Mouse (Mus musculus): Measurements from ENCODE around the gene Cadm4. TPM values are rescaled to one million over a fixed set of nuclear protein-coding genes. Genes with fewer than 3 reads are reported as not detected.

Gene Cadm4
- polyA plus RNA-seq, 1 experiment from 2014 or later, result 12.6 TPM

- DNase-seq (ENCODE audit: low spot score) (no peak), ATAC-seq (ENCODE audit: low FRiP score) (no peak)
- Histone ChIP-seq H3K9me3 (ENCODE audit: control insufficient read depth, low read length) (no peaks in the 10 kb centered on the region), H3K36me3 (ENCODE audit: control insufficient read depth, insufficient read depth, low read length) (no peaks in the 10 kb centered on the region), H3K9ac (ENCODE audit: low read depth, low read length) (no peak overlapping the region), H3K27ac (ENCODE audit: low read depth, low read length) (no peak overlapping the region), H3K27me3 (ENCODE audit: control insufficient read depth, insufficient read depth, low read length) (no peaks in the 10 kb centered on the region), H3K4me1 (replicated peaks; ENCODE audit: control insufficient read depth, insufficient read depth, low read length) (no peaks in the 10 kb centered on the region), H3K4me3 (ENCODE audit: low read depth, low read length) (no peak overlapping the region), H3K4me2 (replicated peaks; ENCODE audit: low read depth, low read length) (no peak overlapping the region)
- 80% methylated on average over 6 of the region's 6 CpGs for WGBS
Measured at GRCm38 (mm10) chr7:24524978-24525377, 43.2 kb downstream of the Cadm4 start.

- DNase-seq (ENCODE audit: low spot score) (no peak), ATAC-seq (ENCODE audit: low FRiP score) (no peak)
- no peaks in the 10 kb centered on the region for H3K36me3 ChIP-seq (ENCODE audit: control insufficient read depth, insufficient read depth, low read length)
- no peaks in the 10 kb centered on the region for H3K27me3 ChIP-seq (ENCODE audit: control insufficient read depth, insufficient read depth, low read length)
- no peak overlapping the region for H3K4me2 ChIP-seq (replicated peaks; ENCODE audit: low read depth, low read length)
- H3K9me3 ChIP-seq (ENCODE audit: control insufficient read depth, low read length), result no peaks in the 10 kb centered on the region
- H3K4me1 ChIP-seq (replicated peaks; ENCODE audit: control insufficient read depth, insufficient read depth, low read length), result no peaks in the 10 kb centered on the region
- no peak overlapping the region for H3K9ac ChIP-seq (ENCODE audit: low read depth, low read length)
- no peak overlapping the region for H3K27ac ChIP-seq (ENCODE audit: low read depth, low read length)
- 91% methylated on average over 12 of the region's 12 CpGs for WGBS
- no peak overlapping the region for H3K4me3 ChIP-seq (ENCODE audit: low read depth, low read length)
Measured at GRCm38 (mm10) chr7:24525686-24526420, 44.0 kb downstream of the Cadm4 start.

GRCm38 (mm10) chr7:24528861-24529260 lies 47.0 kb downstream of the Cadm4 start:
- Histone ChIP-seq H3K4me1 (replicated peaks; ENCODE audit: control insufficient read depth, insufficient read depth, low read length) (peaks cover 4% of the 10 kb centered on the region; the same call in 1 of the 2 replicates), H3K36me3 (ENCODE audit: control insufficient read depth, insufficient read depth, low read length) (0 out of 2 replicates have a peak, but pooled peaks cover 1% of the 10 kb centered on the region), H3K4me2 (replicated peaks; ENCODE audit: low read depth, low read length) (no peak overlapping the region), H3K27me3 (ENCODE audit: control insufficient read depth, insufficient read depth, low read length) (peaks cover 8% of the 10 kb centered on the region), H3K27ac (ENCODE audit: low read depth, low read length) (no peak overlapping the region), H3K9ac (ENCODE audit: low read depth, low read length) (no peak overlapping the region), H3K9me3 (ENCODE audit: control insufficient read depth, low read length) (no peaks in the 10 kb centered on the region), H3K4me3 (ENCODE audit: low read depth, low read length) (no peak overlapping the region)
- 93% methylated on average over 11 of the region's 11 CpGs for WGBS
- DNase-seq (ENCODE audit: low spot score) (no peak), ATAC-seq (ENCODE audit: low FRiP score) (no peak)

- Histone ChIP-seq H3K9ac (ENCODE audit: low read depth, low read length) (no peak overlapping the region; the same call in 1 of the 2 replicates), H3K4me3 (ENCODE audit: low read depth, low read length) (peak overlapping the region; percentile 66), H3K9me3 (ENCODE audit: control insufficient read depth, low read length) (no peaks in the 10 kb centered on the region), H3K4me1 (replicated peaks; ENCODE audit: control insufficient read depth, insufficient read depth, low read length) (peaks cover 6% of the 10 kb centered on the region; the same call in 1 of the 2 replicates), H3K4me2 (replicated peaks; ENCODE audit: low read depth, low read length) (peak overlapping the region; percentile 95), H3K27me3 (ENCODE audit: control insufficient read depth, insufficient read depth, low read length) (peaks cover 10% of the 10 kb centered on the region), H3K36me3 (ENCODE audit: control insufficient read depth, insufficient read depth, low read length) (0 out of 2 replicates have a peak, but pooled peaks cover 3% of the 10 kb centered on the region), H3K27ac (ENCODE audit: low read depth, low read length) (no peak overlapping the region)
- DNase-seq (ENCODE audit: low spot score), result no peak
- WGBS, result 61% methylated on average over 11 of the region's 11 CpGs
- no peak for ATAC-seq (ENCODE audit: low FRiP score)
Measured at GRCm38 (mm10) chr7:24529580-24529979, 47.8 kb downstream of the Cadm4 start.

- 1% methylated on average over 44 of the region's 44 CpGs for WGBS
- Histone ChIP-seq H3K9me3 (ENCODE audit: control insufficient read depth, low read length) (no peaks in the 10 kb centered on the region), H3K4me1 (replicated peaks; ENCODE audit: control insufficient read depth, insufficient read depth, low read length) (peaks cover 6% of the 10 kb centered on the region; the same call in 1 of the 2 replicates), H3K9ac (ENCODE audit: low read depth, low read length) (peak within 1 kb of the TSS; percentile 89), H3K36me3 (ENCODE audit: control insufficient read depth, insufficient read depth, low read length) (0 out of 2 replicates have a peak, but pooled peaks cover 3% of the 10 kb centered on the region), H3K4me3 (ENCODE audit: low read depth, low read length) (peak within 1 kb of the TSS; percentile 66), H3K4me2 (replicated peaks; ENCODE audit: low read depth, low read length) (peak within 1 kb of the TSS; percentile 95), H3K27me3 (ENCODE audit: control insufficient read depth, insufficient read depth, low read length) (peaks cover 10% of the 10 kb centered on the region), H3K27ac (ENCODE audit: low read depth, low read length) (peak within 1 kb of the TSS; percentile 80)
- ATAC-seq (ENCODE audit: low FRiP score) (peak; percentile 93), DNase-seq (ENCODE audit: low spot score) (peak; percentile 100)
Measured at GRCm38 (mm10) chr7:24530062-24530931, 48.5 kb downstream of the Cadm4 start, which contains the start of gene Irgq. Irgq (plus strand) TSS chr7:24530689.

GRCm38 (mm10) chr7:24531211-24531971 lies 49.6 kb downstream of the Cadm4 start:
- 1% methylated on average over 42 of the region's 43 CpGs for WGBS
- no peaks in the 10 kb centered on the region for H3K9me3 ChIP-seq (ENCODE audit: control insufficient read depth, low read length)
- H3K4me2 ChIP-seq (replicated peaks; ENCODE audit: low read depth, low read length), result peak overlapping the region; percentile 95
- peaks cover 6% of the 10 kb centered on the region; the same call in 1 of the 2 replicates for H3K4me1 ChIP-seq (replicated peaks; ENCODE audit: control insufficient read depth, insufficient read depth, low read length)
- peak; percentile 65 for ATAC-seq (ENCODE audit: low FRiP score)
- DNase-seq (ENCODE audit: low spot score), result peak; percentile 84
- peak overlapping the region; percentile 89 for H3K9ac ChIP-seq (ENCODE audit: low read depth, low read length)
- peak overlapping the region; percentile 80 for H3K27ac ChIP-seq (ENCODE audit: low read depth, low read length)
- H3K27me3 ChIP-seq (ENCODE audit: control insufficient read depth, insufficient read depth, low read length), result peaks cover 10% of the 10 kb centered on the region
- peak overlapping the region; percentile 66 for H3K4me3 ChIP-seq (ENCODE audit: low read depth, low read length)
- 0 out of 2 replicates have a peak, but pooled peaks cover 3% of the 10 kb centered on the region for H3K36me3 ChIP-seq (ENCODE audit: control insufficient read depth, insufficient read depth, low read length)

- H3K9me3 ChIP-seq (ENCODE audit: control insufficient read depth, low read length), result no peaks in the 10 kb centered on the region
- WGBS, result 63% methylated on average over 28 of the region's 28 CpGs
- 0 out of 2 replicates have a peak, but pooled peaks cover 3% of the 10 kb centered on the region for H3K36me3 ChIP-seq (ENCODE audit: control insufficient read depth, insufficient read depth, low read length)
- ATAC-seq (ENCODE audit: low FRiP score), result no peak
- H3K4me1 ChIP-seq (replicated peaks; ENCODE audit: control insufficient read depth, insufficient read depth, low read length), result peaks cover 6% of the 10 kb centered on the region; the same call in 1 of the 2 replicates
- no peak overlapping the region for H3K27ac ChIP-seq (ENCODE audit: low read depth, low read length)
- peak overlapping the region; percentile 5; the same call in 1 of the 2 replicates for H3K4me2 ChIP-seq (replicated peaks; ENCODE audit: low read depth, low read length)
- H3K4me3 ChIP-seq (ENCODE audit: low read depth, low read length), result 0 out of 2 replicates have a peak overlapping the region, but pooled peaks have one; percentile 6
- H3K27me3 ChIP-seq (ENCODE audit: control insufficient read depth, insufficient read depth, low read length), result peaks cover 10% of the 10 kb centered on the region
- no peak overlapping the region for H3K9ac ChIP-seq (ENCODE audit: low read depth, low read length)
- peak; percentile 35 for DNase-seq (ENCODE audit: low spot score)
Measured at GRCm38 (mm10) chr7:24533031-24533571, 51.3 kb downstream of the Cadm4 start.

GRCm38 (mm10) chr7:24533806-24534205 lies 52.0 kb downstream of the Cadm4 start:
- peaks cover 10% of the 10 kb centered on the region for H3K27me3 ChIP-seq (ENCODE audit: control insufficient read depth, insufficient read depth, low read length)
- ATAC-seq (ENCODE audit: low FRiP score) (no peak), DNase-seq (ENCODE audit: low spot score) (peak; percentile 31)
- H3K9me3 ChIP-seq (ENCODE audit: control insufficient read depth, low read length), result no peaks in the 10 kb centered on the region
- H3K27ac ChIP-seq (ENCODE audit: low read depth, low read length), result no peak overlapping the region
- H3K4me2 ChIP-seq (replicated peaks; ENCODE audit: low read depth, low read length), result no peak overlapping the region; the same call in 1 of the 2 replicates
- H3K4me1 ChIP-seq (replicated peaks; ENCODE audit: control insufficient read depth, insufficient read depth, low read length), result peaks cover 6% of the 10 kb centered on the region; the same call in 1 of the 2 replicates
- H3K9ac ChIP-seq (ENCODE audit: low read depth, low read length), result no peak overlapping the region
- no peak overlapping the region for H3K4me3 ChIP-seq (ENCODE audit: low read depth, low read length)
- WGBS, result 17% methylated on average over 39 of the region's 42 CpGs
- 0 out of 2 replicates have a peak, but pooled peaks cover 3% of the 10 kb centered on the region for H3K36me3 ChIP-seq (ENCODE audit: control insufficient read depth, insufficient read depth, low read length)
